Mouse (Mus musculus) heart, adult 2 months (tissue): ENCODE data around the gene Fam214a. TPM values are rescaled to one million over a fixed set of nuclear protein-coding genes. Genes with fewer than 3 reads are reported as not detected.
A peak's percentile ranks its signal among the peaks of the same experiment; 100 is the strongest.

ENCODE experiments used
- DNase-seq, 2 experiments: peaks; one replicate each; pipeline ENCODE4 v3.0.0; 2021
- H3K27ac ChIP-seq: fragments of 200-600 bp; 2 replicates; pipeline ENCODE4 v1.8.1; 2022
- H3K27me3 ChIP-seq: fragments of 200-500 bp; 2 replicates; pipeline ENCODE4 v1.6.1; 2012; ENCODE audit warnings: mild to moderate bottlenecking, low read length, inconsistent platforms, mixed read lengths; ENCODE audit not compliant: control insufficient read depth, insufficient read depth
- H3K36me3 ChIP-seq: fragments of 200-500 bp; 2 replicates; pipeline ENCODE4 v1.6.1; 2012; ENCODE audit warnings: low read length, inconsistent platforms; ENCODE audit not compliant: control insufficient read depth, insufficient read depth
- H3K4me1 ChIP-seq: fragments of 200-500 bp; 2 replicates; pipeline ENCODE4 v1.6.1; 2011; ENCODE audit warnings: low read length; ENCODE audit not compliant: control insufficient read depth, insufficient read depth
- H3K4me3 ChIP-seq: fragments of 200-600 bp; 2 replicates; pipeline ENCODE4 v1.8.1; 2022
- H3K79me2 ChIP-seq: fragments of 200-500 bp; replicated peaks from 2 replicates; pipeline ENCODE4 v1.6.1; 2012; ENCODE audit warnings: mild to moderate bottlenecking, inconsistent platforms, low read length, moderate library complexity, mixed read lengths; ENCODE audit not compliant: control insufficient read depth, insufficient read depth
- H3K9ac ChIP-seq: fragments of 200-500 bp; 2 replicates; pipeline ENCODE4 v1.6.1; 2012; ENCODE audit warnings: low read depth, mild to moderate bottlenecking, control low read depth, inconsistent platforms, low read length, mixed read lengths
- CTCF ChIP-seq: fragments of 200-600 bp; IDR thresholded peaks from 2 replicates; pipeline ENCODE4 v1.8.1; 2022; ENCODE audit warnings: antibody characterized with exemption, mild to moderate bottlenecking, moderate library complexity
- EP300 ChIP-seq: fragments of 200-500 bp; IDR thresholded peaks from 2 replicates; pipeline ENCODE4 v1.6.1; 2011; ENCODE audit warnings: low read depth, low read length, control low read depth; ENCODE audit not compliant: insufficient read depth
- POLR2A ChIP-seq: fragments of 200-500 bp; IDR thresholded peaks from 2 replicates; pipeline ENCODE4 v1.6.1; 2011; ENCODE audit warnings: mild to moderate bottlenecking, low read depth, low read length, control low read depth; ENCODE audit not compliant: insufficient read depth
- WGBS: fragments of 180-500 bp; shearing (Covaris S2); methylation state at CpG from one replicate; pipeline ENCODE4 v1.1.7; 2018; 5-methylcytosine and 5-hydroxymethylcytosine counted together
- intact Hi-C: fragments of 180-260 bp; cut with DNase I; formaldehyde crosslinking; loops from one replicate; pipeline ENCODE4 v1.15.1; 2025
- polyA plus RNA-seq: library from polyadenylated mRNA; depleted of rRNA; stranded (reverse); fragments of >200 nt; gene quantifications from 2 replicates; pipeline ENCODE4 v1.2.3, GENCODE M21; 2012
- total RNA-seq, 2 experiments: library from RNA; stranded (reverse); gene quantifications; 2 replicates each; pipeline ENCODE4 v1.2.3; 2021

Fam214a gene
- total and polyA plus RNA-seq, 3 experiments: 10.7 to 30.2 (median 20.6) TPM

- DNase-seq: no peak
Observed at GRCm38 (mm10) chr9:75032408-75032807, 79.7 kb downstream of the Fam214a start.

GRCm38 (mm10) chr9:75033141-75033540 is 80.5 kb downstream of the Fam214a start:
- H3K36me3 ChIP-seq: no peaks in the 10 kb centered on the region
- TF ChIP-seq EP300 (no peak), POLR2A (no peak), CTCF (peak; percentile 69)
- DNase-seq: no peak
- H3K27ac ChIP-seq: no peak overlapping the region
- no peaks in the 10 kb centered on the region for H3K79me2 ChIP-seq
- H3K9ac ChIP-seq: no peak overlapping the region
- 48% methylated on average over 7 of the region's 7 CpGs for WGBS
- H3K4me3 ChIP-seq: no peak overlapping the region
- intact Hi-C loops: no loop called here
- H3K4me1 ChIP-seq: no peaks in the 10 kb centered on the region
- H3K27me3 ChIP-seq: no peaks in the 10 kb centered on the region

More at GRCm38 (mm10) chr9:75032408-75032807, 79.7 kb downstream of the Fam214a start:
- no peak overlapping the region for H3K4me3 ChIP-seq
- no peaks in the 10 kb centered on the region for H3K36me3 ChIP-seq
- no peaks in the 10 kb centered on the region for H3K4me1 ChIP-seq
- intact Hi-C loops: no loop called here
- H3K27me3 ChIP-seq: no peaks in the 10 kb centered on the region
- 65% methylated on average over 1 of the region's 1 CpGs for WGBS
- no peaks in the 10 kb centered on the region for H3K79me2 ChIP-seq
- no peak overlapping the region for H3K9ac ChIP-seq
- no peak overlapping the region for H3K27ac ChIP-seq
- TF ChIP-seq CTCF (no peak), POLR2A (no peak)

- Histone ChIP-seq H3K9ac (no peak overlapping the region), H3K27ac (no peak overlapping the region), H3K27me3 (no peaks in the 10 kb centered on the region), H3K4me3 (no peak overlapping the region), H3K36me3 (peaks cover 6% of the 10 kb centered on the region; the same call in 1 of the 2 replicates), H3K79me2 (no peaks in the 10 kb centered on the region), H3K4me1 (peaks cover 3% of the 10 kb centered on the region)
- 29% methylated on average over 1 of the region's 1 CpGs for WGBS
- TF ChIP-seq POLR2A: no peak
- no peak for TF ChIP-seq EP300
- TF ChIP-seq CTCF: no peak
- intact Hi-C loops: loop anchor here (5.0 kb wide), 2 partner anchors 82 to 127 kb away; partner anchors contain the start of gene Fam214a
- no peak for DNase-seq
Observed at GRCm38 (mm10) chr9:75034691-75035090, 82.0 kb downstream of the Fam214a start.

- Histone ChIP-seq H3K4me3 (no peak overlapping the region), H3K27me3 (no peaks in the 10 kb centered on the region), H3K27ac (no peak overlapping the region), H3K4me1 (peaks cover 4% of the 10 kb centered on the region), H3K36me3 (peaks cover 14% of the 10 kb centered on the region), H3K79me2 (no peaks in the 10 kb centered on the region; the same call in 1 of the 2 replicates), H3K9ac (no peak overlapping the region)
- WGBS: 67% methylated on average over 4 of the region's 4 CpGs
- DNase-seq: no peak
- TF ChIP-seq EP300 (no peak), POLR2A (no peak), CTCF (no peak)
- intact Hi-C loops: loop anchor here (5.0 kb wide), 2 partner anchors 84 to 129 kb away; partner anchors contain the start of gene Fam214a
Observed at GRCm38 (mm10) chr9:75035944-75036343, 83.3 kb downstream of the Fam214a start.

GRCm38 (mm10) chr9:75037451-75038356 is 85.0 kb downstream of the Fam214a start, which contains the start of gene Arpp19:
Gene Arpp19 (plus strand): TSS chr9:75037614.
- Histone ChIP-seq H3K79me2 (no peaks in the 10 kb centered on the region; the same call in 1 of the 2 replicates), H3K27me3 (no peaks in the 10 kb centered on the region), H3K9ac (peak within 1 kb of the TSS; percentile 92), H3K36me3 (peaks cover 18% of the 10 kb centered on the region), H3K4me1 (peaks cover 4% of the 10 kb centered on the region), H3K4me3 (peak within 1 kb of the TSS; percentile 88), H3K27ac (peak within 1 kb of the TSS; percentile 78)
- TF ChIP-seq POLR2A (peak; percentile 77), EP300 (0 out of 2 replicates have a peak, but pooled peaks have one; percentile 34), CTCF (0 out of 2 replicates have a peak, but pooled peaks have one; percentile 15)
- under 1% methylated on average over 70 of the region's 73 CpGs for WGBS
- intact Hi-C loops: loop anchor here (5.0 kb wide), 2 partner anchors 85 to 130 kb away; partner anchors contain the start of gene Fam214a
- peak; percentile 81 to 89 for DNase-seq
